Mouse (Mus musculus): ENCODE data around the gene Pank3.

Gene Pank3

GRCm38 (mm10) chr11:35769188-35769745 is at the start of gene Pank3:
TSS of gene Pank3 (plus strand) at chr11:35769484.
- peak; percentile 88 to 95 for DNase-seq

GRCm38 (mm10) chr11:35723876-35724275 is 45.4 kb upstream of the Pank3 start:
- DNase-seq: no peak

GRCm38 (mm10) chr11:35726341-35726846 is 42.9 kb upstream of the Pank3 start:
- no peak for DNase-seq

- no peak for DNase-seq
Observed at GRCm38 (mm10) chr11:35728200-35728599, 41.1 kb upstream of the Pank3 start.

GRCm38 (mm10) chr11:35729186-35729585 is 40.1 kb upstream of the Pank3 start:
- no peak for DNase-seq

GRCm38 (mm10) chr11:35732366-35732765 is 36.9 kb upstream of the Pank3 start:
- DNase-seq: no peak

GRCm38 (mm10) chr11:35736817-35737216 is 32.5 kb upstream of the Pank3 start:
- no peak for DNase-seq

- DNase-seq: no peak
Observed at GRCm38 (mm10) chr11:35737262-35737661, 32.0 kb upstream of the Pank3 start.

GRCm38 (mm10) chr11:35738102-35738501 is 31.2 kb upstream of the Pank3 start:
- DNase-seq: no peak

- DNase-seq: no peak
Observed at GRCm38 (mm10) chr11:35743586-35743985, 25.7 kb upstream of the Pank3 start.

- no peak for DNase-seq
Observed at GRCm38 (mm10) chr11:35744571-35744970, 24.7 kb upstream of the Pank3 start.

- no peak for DNase-seq
Observed at GRCm38 (mm10) chr11:35750578-35750977, 18.7 kb upstream of the Pank3 start.

GRCm38 (mm10) chr11:35754906-35755418 is 14.3 kb upstream of the Pank3 start:
- DNase-seq: no peak

- DNase-seq: no peak
Observed at GRCm38 (mm10) chr11:35755546-35755945, 13.7 kb upstream of the Pank3 start.

- no peak for DNase-seq
Observed at GRCm38 (mm10) chr11:35756411-35757303, 12.6 kb upstream of the Pank3 start.

GRCm38 (mm10) chr11:35760001-35760626 is 9.2 kb upstream of the Pank3 start:
- no peak for DNase-seq

- no peak for DNase-seq
Observed at GRCm38 (mm10) chr11:35760627-35761003, 8.7 kb upstream of the Pank3 start.

GRCm38 (mm10) chr11:35766845-35767244 is 2.4 kb upstream of the Pank3 start:
- DNase-seq: no peak

GRCm38 (mm10) chr11:35769746-35770437 is 608 bp downstream of the Pank3 start:
- DNase-seq: no peak

- DNase-seq: no peak
Observed at GRCm38 (mm10) chr11:35770741-35771504, 1.6 kb downstream of the Pank3 start.

GRCm38 (mm10) chr11:35775606-35776005 is 6.3 kb downstream of the Pank3 start:
- no peak for DNase-seq

- DNase-seq: no peak
Observed at GRCm38 (mm10) chr11:35776452-35776851, 7.2 kb downstream of the Pank3 start.
